Mouse (Mus musculus) gastrocnemius, postnatal 25 days (tissue): ENCODE measurements around the gene Gabpb1. TPM values are rescaled to one million over a fixed set of nuclear protein-coding genes. Genes with fewer than 3 reads are reported as not detected.

ENCODE experiments used
- DNase-seq: peaks from one replicate; pipeline ENCODE4 v3.0.0; 2022
- total RNA-seq, 2 experiments: library from RNA; stranded (reverse); gene quantifications; 1 replicate in 1 of 2; 2 replicates in 1 of 2; pipeline ENCODE4 v1.2.3; 2021

The Gabpb1 gene
- total RNA-seq, 2 experiments from 2014 or later, result 6.2 to 6.3 TPM

DNA sequence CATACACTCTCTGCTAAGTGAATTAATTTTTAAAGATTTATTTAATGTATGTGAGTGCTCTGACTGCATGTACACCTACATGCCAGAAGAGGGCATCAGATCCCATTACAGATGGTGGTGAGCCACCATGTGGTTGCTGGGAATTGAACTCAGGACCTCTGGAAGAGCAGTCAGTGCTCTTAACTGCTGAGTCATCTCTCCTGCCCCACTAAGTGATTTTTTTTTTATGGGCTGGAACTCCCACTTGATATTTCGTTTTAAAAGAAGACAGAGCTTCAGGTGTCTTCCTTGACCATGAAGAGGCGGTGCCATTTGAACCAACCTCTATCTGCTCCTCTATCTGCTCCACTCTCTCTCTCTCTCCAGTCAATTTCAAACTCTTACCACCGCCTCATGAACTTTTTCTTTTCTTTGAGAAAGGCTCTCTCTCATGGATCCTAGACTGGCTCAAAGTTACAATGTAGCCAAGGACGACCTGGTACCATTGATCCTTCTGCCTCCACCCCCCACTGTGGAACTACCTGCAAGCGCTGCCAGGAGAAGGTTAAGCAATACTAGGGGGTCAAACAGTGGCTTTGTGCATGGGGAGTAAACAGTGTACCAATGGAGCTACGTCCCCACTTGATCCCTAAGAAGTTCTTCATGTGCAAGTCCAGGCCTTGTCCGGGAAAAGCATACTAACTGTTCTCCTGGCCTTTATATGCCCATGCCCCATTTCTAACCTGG is 79.6 kb downstream of the Gabpb1 start:
- DNase-seq, result no peak

DNA sequence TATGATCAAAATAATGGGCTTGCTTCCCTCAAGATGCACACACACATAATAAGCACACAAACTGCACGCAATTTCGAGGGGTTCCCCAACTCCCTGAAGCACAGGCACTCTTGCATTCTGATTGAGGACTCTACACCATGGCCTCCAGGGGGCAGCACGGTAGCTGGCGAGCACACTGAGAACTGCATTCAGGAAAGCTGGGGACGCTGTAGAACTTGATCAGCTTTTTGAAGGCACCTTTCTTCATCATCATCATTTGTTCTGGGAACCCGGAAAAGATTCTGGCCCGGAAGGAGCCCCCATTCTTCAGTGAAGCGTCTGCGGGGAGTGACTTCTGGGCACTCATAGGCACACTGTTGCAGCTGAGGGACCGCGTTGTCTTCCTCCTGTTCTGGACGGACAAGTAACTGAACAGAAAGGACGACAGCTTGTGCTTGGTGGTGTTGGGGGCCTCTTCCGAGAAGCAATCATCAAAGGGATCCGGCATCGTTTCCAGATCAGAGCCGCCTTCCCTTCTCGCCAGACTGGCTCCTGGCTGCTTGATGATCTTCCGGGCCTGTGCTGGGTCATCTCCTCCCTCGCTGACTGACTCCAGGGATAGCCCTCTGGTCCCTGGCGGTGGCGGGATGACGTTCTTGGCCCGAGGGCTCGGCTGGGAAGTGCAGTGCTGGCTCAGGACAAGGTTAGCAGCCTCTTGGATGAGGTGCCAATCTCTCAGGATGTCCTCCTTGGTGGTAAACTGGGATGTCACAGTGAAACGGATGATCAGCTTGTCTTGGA is 82.1 kb downstream of the Gabpb1 start:
- DNase-seq, result peak; percentile 29

DNA sequence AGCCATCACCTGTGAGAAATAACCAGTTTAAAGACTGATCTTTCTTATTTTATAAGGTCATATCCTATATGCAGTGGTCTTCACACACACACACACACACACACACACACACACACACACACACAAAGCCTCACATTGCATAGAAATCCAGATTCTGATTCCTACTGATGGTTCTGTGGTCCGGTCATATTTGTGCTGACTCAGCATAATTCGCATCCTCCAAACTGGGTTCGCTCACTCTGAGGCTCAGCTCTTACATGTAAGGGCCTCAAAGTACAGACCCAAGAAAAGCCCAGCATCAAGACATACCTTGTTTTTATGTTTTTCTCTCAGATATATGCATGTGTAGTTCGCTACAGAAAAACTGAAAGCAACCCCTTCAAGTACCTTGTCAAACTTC is 84.8 kb downstream of the Gabpb1 start:
- DNase-seq, result no peak

DNA sequence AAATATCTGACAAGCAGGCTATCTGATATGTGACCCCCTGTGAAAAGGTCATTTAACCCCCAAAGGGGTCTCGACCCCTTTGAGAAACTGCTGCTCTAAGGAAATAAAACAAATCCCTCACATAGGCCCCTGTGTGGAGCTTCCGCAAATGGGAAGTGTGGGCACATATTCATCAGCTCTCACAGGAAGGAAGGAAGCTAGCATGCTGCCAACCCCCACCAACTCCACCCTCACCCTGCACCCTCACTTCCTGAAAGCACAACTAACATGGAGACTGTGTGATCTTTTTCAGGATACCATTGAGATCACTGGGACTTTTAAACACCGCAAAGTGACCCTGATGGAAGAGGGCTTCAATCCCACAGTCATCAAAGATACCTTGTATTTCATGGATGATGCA is 88.7 kb downstream of the Gabpb1 start:
- no peak for DNase-seq

DNA sequence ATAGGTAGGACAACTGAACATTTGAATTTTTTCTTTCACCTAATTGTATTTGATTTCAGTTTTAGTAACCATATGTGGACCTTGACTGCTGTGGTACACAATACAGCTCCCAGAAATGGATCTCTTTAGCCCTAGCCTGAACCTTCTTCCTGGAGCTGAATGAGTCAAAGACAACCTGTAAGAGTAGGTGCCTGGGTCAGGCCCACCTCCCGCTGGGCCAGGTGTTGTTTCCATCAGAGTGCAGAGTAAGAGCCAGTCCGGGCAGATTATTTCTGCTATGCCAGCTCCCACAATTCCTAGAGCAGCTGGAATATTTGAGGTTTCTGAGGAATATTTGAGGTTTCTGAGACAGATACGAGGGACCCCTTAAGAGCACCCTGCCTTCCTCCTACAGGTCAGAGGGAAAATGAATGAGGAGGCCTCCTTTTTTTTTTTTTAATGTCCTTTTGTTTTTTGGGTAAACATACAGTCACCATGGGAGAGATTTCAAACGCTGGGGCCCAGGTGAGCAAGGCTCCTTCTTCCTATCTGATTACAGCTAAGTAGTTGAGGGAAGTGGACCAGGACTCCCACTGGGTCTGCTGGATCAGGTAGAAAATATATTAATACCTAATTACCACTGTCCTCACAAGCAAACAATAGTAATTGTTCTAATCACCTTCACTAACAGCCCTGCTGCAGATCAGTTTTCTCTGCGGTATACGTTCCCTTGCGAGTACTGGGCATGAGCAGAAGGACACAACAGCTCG is 91.3 kb downstream of the Gabpb1 start:
- DNase-seq, result no peak

DNA sequence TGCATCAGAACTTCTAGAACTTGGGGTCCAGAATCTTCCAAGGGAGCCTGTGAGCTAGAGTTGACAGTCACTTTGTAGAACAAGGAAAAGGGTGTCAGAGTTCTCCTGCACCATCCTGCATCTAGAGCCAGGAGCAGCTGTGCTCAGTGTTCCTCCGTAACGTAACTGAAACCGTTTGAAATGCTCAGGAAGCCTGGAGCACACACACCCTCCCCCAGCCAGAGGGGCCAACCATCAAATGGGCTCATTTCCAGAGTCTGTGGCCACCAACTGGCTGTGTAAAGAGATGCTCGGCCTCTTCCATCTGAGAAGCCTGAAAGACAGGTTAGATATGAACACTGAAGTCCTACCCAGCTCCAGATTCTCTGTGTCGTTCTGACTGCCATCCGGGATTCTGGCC is 92.2 kb downstream of the Gabpb1 start:
- DNase-seq, result no peak

DNA sequence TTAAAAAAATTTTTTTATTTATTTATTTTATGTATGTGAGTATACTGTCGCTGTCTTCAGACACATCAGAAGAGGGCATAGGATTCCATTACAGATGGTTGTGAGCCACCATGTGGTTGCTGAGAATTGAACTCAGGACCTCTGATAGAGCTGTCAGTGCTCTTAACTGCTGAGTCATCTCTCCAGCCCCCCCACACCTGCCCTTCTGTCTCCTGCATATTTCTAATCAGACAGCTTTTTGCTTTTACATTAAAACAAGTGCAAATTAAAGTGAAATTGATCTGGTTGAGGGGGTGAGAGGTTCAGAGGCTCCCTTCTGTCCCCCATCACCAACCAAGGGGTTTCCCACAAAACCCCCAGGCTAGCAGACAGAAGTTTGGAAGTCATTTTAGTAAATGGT is 96.9 kb downstream of the Gabpb1 start:
- no peak for DNase-seq

Other genes with a start within 250 kb of the Gabpb1 start
- gene Atp8b4, start 175.7 kb downstream of the Gabpb1 start, total RNA-seq, result under 1 TPM; 0.13 to 0.46 TPM
- gene Slc27a2, start 123.9 kb downstream of the Gabpb1 start, total RNA-seq, result not detected
- gene Hdc, start 57.0 kb downstream of the Gabpb1 start, total RNA-seq, result 1 to 10 TPM in 1 of 2 experiments, under 1 TPM in 1; 0.13 to 1.3 TPM
- 10 to 100 TPM; 14.9 to 16.2 TPM for gene Usp8, start 31.0 kb upstream of the Gabpb1 start, total RNA-seq
- gene Usp50, start 107.1 kb upstream of the Gabpb1 start, total RNA-seq, result not detected
- 10 to 100 TPM; 21.7 to 23.5 TPM for gene Trpm7, start 199.9 kb upstream of the Gabpb1 start, total RNA-seq